ENCODE assay signal across 9 mouse cellular contexts in the genomic region with DNA sequence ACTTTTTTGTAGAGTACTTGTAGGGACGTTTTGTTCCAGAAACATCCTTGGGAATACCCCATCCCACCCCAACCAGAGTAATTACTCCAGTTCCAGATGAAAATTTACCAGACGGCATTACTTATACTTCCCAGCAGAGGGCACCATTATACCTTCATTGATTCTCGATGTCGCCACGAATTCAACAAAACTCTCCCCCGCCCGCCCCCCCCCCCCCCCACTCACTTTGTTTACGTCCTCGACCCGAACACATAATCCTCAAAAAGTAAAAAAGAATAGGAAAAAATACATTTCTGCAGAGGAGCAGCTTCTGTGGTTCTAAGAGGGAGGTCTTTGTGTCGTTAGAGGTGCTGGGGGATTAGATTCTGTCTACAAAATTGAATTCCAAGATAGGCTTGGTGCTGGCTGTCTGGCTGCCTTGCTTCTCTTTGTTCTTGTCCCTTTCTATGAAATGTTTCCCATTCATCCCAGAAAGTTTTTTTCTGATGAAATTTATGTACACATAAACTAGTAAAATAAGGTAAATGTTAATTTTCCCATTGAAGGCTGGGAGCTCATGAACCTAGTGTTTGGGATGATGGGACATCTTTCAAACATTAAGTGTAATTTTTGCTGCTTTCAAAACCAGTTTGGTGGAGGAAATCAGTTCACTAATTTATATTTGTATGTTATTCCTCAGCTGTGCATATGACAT. TPM values are rescaled to one million over a fixed set of nuclear protein-coding genes. Genes with fewer than 3 reads are reported as not detected.
DNase-seq lines count a peak whose midpoint lies in the region; ATAC-seq and TF ChIP-seq lines count a peak whose summit lies in the region.
"Had no signal": no experiment of that assay in that cellular context is flagged by ENCODE, and none has a peak within 500 bp of the region (broad histone marks: within the 10 kb centered on the region; RNA-seq: fewer than 3 reads in every experiment).

No protein-coding gene starts in this region.

- 4% methylated on average over 11 of the region's 11 CpGs for WGBS in embryonic facial prominence, embryonic 12.5 days

- TF ChIP-seq CTCF in C2C12 (IDR thresholded peaks at IDR 0.05; ENCODE audit: control insufficient read depth, insufficient read depth, insufficient read length): no peak

- H3K79me2 ChIP-seq in C2C12 (ENCODE audit: control insufficient read depth, insufficient read depth): no peaks in the 10 kb centered on the region

- peak overlapping the region; percentile 32 for H3ac ChIP-seq in C2C12 (ENCODE audit: control insufficient read depth, insufficient read length, low read depth)

- no peaks in the 10 kb centered on the region for H3K36me3 ChIP-seq in C2C12 (ENCODE audit: control insufficient read depth, insufficient read depth)
- no peaks in the 10 kb centered on the region for H3K36me3 ChIP-seq in embryonic facial prominence, embryonic 12.5 days

- no peak overlapping the region for H3K4me2 ChIP-seq in embryonic facial prominence, embryonic 12.5 days (replicated peaks)

- DNase-seq in MN1 (ENCODE audit: low spot score): peak; percentile 10
- DNase-seq in heart, postnatal 4 days: peak; percentile 27
- peak; percentile 25 for DNase-seq in layer of hippocampus, adult 9-10 months (ENCODE audit: low spot score)
- peak; percentile 61 for DNase-seq in mesoderm, embryonic 11.5 days (ENCODE audit: low read depth, low spot score)
- peak; percentile 27 for DNase-seq in thymus, postnatal 14 days
- no peak for DNase-seq in urinary bladder, postnatal 25 days (ENCODE audit: low spot score)

- H3K27ac ChIP-seq in embryonic facial prominence, embryonic 12.5 days: 0 out of 2 replicates have a peak overlapping the region, but pooled peaks have one; percentile 6

- H3K9me3 ChIP-seq in embryonic facial prominence, embryonic 12.5 days: no peaks in the 10 kb centered on the region

- H3K4me1 ChIP-seq in embryonic facial prominence, embryonic 12.5 days: no peaks in the 10 kb centered on the region

- ATAC-seq in embryonic facial prominence, embryonic 12.5 days (ENCODE audit: insufficient number of reproducible peaks, insufficient read depth, low FRiP score, low TSS enrichment): no peak

- H3K79me3 ChIP-seq in C2C12 (ENCODE audit: low read depth): no peaks in the 10 kb centered on the region

- H3K9ac ChIP-seq in embryonic facial prominence, embryonic 12.5 days: no peak overlapping the region

- no peak overlapping the region for H3K4me3 ChIP-seq in C2C12 (ENCODE audit: insufficient read depth, poor library complexity, severe bottlenecking)
- peak overlapping the region; percentile 24 for H3K4me3 ChIP-seq in embryonic facial prominence, embryonic 12.5 days
- H3K4me3 ChIP-seq: erythroblast, embryonic 14.5 days had no signal

- H3K27me3 ChIP-seq in C2C12 (ENCODE audit: control insufficient read depth, insufficient read depth, insufficient read length): no peaks in the 10 kb centered on the region
- no peaks in the 10 kb centered on the region for H3K27me3 ChIP-seq in embryonic facial prominence, embryonic 12.5 days

TF ChIP-seq in C2C12, 6 proteins besides CTCF, POLR2A, EP300 and RAD21:
- no peak for TF ChIP-seq MYOD1 (IDR thresholded peaks at IDR 0.05; ENCODE audit: control insufficient read depth, insufficient read length, low read depth)
- no peak for TF ChIP-seq FOSL1 (IDR thresholded peaks at IDR 0.05; ENCODE audit: insufficient read depth, low read length, poor library complexity, severe bottlenecking)
- TF ChIP-seq USF1 (IDR thresholded peaks at IDR 0.05; ENCODE audit: low read depth): no peak
- no peak for TF ChIP-seq MAX (IDR thresholded peaks at IDR 0.05)
- no peak for TF ChIP-seq MYOG (IDR thresholded peaks at IDR 0.05; ENCODE audit: control insufficient read depth, extremely low read depth, insufficient read length)
- TF ChIP-seq CEBPB (IDR thresholded peaks at IDR 0.05; ENCODE audit: low read depth): no peak

RNA-seq across cellular contexts. Expression of gene 4933400A11Rik, which starts 19.7 kb away (rescaled TPM):
- polyA plus RNA-seq in C2C12 (2012; fragmentation: generic; extraction: Trizol): not detected
- polyA plus RNA-seq in embryonic facial prominence, embryonic 12.5 days (2016; fragmentation: Nextera tagmentation; extraction: Ambion mirVana): 0.37 and 0.40 TPM in 2 replicates
- not detected for total RNA-seq in heart, postnatal 4 days (2021)
- polyA plus RNA-seq: erythroblast, embryonic 14.5 days had no signal
